Mouse (Mus musculus): ENCODE measurements around the gene Fam129c.

GRCm38 (mm10) chr8:71629781-71630212 is 32.3 kb downstream of the Fam129c start:
- TF ChIP-seq POLR2A (IDR thresholded peaks at IDR 0.05; ENCODE audit: low read depth, low read length) (no peak), CTCF (IDR thresholded peaks at IDR 0.05; ENCODE audit: extremely low read depth, insufficient read length, insufficient replicate concordance, low read depth, low read length) (no peak)
